Mouse (Mus musculus): Measurements from ENCODE around the gene Rpl22.

Gene Rpl22

DNA sequence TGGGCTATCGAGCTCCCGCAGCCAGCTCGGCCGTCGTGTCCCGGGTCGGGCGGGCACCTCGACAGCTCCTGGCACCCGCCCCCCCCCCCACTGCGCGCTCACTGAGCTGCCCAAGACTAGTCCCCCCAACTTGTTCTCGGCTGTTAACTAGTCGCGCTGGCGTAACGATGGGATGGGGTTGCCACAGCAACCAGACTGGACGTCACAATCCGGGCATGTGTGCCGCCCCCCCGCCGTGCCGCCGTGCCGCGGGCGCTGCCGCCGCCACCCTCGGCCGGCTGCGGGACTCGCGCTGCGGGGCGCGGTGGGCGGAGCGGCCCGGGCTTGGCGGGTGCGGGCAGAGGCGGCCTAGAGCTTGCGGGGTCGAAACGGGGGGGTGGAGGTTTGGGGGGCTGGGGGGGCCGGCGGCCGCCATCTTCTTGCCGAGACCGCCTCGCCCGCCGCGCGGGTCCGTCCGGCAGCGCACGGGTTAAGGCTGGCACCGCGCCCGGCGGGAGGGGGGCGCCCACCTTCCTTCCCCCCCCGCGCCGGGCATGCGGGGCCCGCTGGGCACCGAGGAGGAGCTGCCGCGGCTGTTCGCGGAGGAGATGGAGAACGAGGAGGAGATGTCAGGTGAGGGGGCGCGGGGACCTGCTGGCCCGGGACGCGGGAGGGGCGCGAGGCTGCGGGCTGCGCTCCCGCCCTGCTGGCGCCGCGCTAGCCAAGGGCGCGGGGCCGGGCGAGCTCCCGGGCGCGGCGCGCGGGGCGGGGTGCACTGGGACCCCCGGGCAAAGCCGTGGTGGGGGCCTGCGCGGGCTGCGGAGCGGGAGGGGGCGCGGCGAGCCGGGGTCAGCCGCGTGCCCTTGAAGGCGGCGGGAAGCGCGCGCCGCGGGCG lies 13.1 kb downstream of the Rpl22 start, which contains the start of gene Chd5:
Chd5 (plus strand) TSS at position 233 of the 874 bp plus-strand sequence.
- DNase-seq (ENCODE audit: low read depth, low spot score): no peak

DNA sequence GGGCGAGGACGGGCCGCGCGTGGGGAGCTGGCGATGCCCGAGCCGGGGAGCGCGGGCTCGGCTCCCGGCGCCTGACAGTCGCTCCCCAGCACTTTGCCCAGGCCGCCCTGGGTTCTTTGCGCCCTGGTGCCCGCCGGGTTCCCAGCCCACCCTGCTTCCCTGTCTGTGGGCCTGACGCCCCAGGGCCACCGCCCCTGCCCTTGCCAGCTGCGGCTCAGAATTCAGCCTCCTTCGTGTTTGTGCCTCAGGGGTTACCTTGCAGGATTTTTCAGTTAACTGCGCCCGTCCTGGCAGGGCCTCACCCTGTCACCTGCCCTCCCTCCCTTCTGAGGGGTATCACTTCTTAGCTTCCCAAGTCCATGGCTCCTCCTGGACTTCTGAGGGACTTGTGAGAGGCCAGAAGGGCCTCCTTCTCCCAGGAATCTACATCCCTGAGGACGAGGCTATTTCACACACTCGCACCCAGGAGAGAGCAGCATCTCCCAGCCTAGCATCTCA lies 13.8 kb downstream of the Rpl22 start:
- DNase-seq (ENCODE audit: low read depth, low spot score): no peak

DNA sequence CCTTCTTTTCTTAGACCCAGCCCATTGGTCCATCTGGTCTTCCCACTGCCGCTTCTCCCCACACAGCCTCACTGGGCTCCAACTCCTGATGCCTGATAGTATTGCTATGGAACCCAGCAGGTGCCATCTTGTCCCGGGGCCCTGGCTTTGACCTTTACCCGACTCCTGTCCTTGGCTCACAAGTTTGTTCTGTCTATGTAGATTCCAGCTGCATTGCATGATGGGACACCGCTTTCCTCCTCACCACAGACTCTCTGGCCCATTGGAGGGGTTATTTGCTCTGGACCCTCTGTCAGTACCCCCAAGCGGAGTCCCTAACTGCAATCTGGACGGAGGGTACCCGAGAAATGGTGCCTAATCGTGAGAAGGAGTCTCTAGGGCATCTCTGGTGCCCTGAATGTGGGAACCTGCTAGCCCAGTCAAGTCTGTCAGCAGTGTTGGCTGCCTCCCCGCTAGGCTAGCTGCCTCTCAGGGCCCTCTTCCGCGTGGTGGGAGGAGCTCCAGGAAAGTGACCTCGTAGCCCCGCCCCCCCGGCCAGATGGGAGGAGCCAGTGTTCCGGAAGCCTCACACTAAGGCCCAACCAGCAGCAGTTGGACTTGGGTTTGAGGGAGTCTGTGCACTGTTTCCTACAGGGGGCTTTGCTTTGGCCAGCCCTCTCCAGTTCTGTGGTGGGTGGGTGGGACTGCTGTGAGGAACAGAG lies 15.2 kb downstream of the Rpl22 start:
- DNase-seq (ENCODE audit: low read depth, low spot score): no peak

DNA sequence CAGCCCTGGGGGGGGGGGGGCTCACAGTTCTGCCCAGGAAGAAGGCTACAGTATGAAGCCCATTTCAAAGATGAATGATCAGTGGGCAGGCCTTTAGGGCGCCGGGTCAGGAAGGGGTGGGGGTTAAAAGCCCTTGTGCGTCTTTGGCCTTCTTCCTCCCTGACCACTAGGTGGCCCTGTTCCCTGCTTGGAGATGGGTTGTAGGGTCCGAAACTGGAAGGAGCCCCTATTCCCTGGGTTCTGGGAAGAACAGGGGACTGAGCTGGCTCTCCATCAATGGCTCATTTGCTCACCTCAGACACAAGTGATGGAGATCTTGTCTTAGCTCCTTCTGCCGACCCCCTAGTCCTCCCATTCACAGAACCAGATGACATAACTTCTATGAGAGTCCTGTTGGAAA lies 17.8 kb downstream of the Rpl22 start:
- DNase-seq (ENCODE audit: low read depth, low spot score): no peak

DNA sequence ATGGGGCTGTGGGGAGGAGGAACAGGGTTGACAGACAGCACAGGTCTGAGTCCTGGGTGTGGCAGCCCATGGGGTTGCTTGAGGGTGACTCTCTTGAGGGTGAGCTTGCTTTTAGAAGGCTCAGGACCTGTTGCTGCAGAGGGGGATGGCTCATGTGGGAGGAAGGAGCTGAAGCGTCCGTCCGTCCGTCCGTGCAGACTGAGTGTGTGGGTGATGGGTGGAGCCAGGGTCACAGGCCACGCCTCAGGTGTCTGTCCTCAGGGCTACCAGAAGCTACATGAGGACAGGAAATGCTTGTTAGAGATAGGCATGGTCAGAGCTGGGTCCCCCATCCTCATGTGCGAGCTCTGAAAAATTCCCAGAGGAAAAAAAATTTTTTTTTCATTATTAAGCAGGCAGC lies 19.1 kb downstream of the Rpl22 start:
- DNase-seq (ENCODE audit: low read depth, low spot score): no peak

DNA sequence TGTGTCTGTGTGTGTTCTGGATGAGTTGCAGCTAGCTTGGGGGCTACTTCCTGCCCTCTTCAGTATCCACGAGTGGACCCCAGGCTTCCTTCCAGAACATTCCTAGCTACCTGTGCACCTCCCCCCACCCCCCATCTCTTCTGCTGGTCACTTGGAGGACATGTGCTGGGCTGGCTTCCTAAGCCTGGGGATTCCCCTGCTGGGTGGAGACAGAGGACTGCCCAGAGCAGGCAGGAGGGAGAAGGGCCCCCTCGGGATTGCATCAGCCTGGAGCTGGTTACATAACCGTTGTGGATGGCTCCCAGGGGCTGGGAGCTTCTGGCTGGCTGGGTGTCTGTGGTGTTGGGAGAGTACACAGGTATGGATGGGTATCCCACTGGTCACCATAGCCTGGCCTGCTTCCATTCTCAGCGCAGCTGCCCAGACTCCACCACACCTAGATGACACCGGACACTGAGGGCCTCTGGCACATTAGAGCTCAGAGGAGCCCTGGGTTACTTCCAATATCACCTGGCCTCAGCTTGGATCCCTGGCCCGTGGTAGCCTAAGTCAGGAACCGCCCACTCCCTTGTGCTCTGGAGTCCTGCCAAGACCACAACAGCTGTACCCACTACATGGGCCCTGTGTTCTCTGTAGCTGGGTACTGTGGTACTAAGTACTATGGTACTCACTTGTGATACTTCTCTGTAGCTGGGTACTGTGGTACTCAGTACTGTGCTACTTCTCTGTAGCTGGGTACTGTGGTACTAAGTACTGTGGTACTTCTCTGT lies 19.8 kb downstream of the Rpl22 start:
- no peak for DNase-seq (ENCODE audit: low read depth, low spot score)

DNA sequence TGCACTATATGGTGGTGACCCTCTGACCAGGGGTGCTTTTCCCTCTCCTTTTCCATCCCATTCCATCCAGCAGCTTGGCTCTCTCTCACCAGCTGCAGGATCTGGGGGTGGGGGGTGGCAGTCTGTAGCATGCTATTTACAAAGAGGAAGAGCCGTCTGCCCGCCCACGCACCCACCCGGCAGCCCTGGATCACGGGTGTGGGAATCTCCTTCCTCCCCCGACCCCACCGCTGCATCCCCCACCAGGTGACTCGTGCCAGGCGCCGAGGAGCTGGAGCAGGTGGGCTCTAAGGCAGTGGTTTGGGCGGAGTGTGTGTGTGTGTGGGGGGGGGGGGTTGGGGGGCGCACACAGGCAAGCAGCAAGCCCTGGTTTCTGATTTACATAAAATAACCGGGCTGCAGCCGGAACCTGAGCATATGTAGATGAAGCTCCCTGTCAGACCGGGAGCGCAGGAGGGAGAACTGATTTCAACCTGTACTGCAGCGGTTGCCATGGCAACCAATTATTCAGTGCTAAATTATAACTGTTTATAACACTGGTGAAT lies 24.4 kb downstream of the Rpl22 start:
- peak; percentile 87 for DNase-seq (ENCODE audit: low read depth, low spot score)

DNA sequence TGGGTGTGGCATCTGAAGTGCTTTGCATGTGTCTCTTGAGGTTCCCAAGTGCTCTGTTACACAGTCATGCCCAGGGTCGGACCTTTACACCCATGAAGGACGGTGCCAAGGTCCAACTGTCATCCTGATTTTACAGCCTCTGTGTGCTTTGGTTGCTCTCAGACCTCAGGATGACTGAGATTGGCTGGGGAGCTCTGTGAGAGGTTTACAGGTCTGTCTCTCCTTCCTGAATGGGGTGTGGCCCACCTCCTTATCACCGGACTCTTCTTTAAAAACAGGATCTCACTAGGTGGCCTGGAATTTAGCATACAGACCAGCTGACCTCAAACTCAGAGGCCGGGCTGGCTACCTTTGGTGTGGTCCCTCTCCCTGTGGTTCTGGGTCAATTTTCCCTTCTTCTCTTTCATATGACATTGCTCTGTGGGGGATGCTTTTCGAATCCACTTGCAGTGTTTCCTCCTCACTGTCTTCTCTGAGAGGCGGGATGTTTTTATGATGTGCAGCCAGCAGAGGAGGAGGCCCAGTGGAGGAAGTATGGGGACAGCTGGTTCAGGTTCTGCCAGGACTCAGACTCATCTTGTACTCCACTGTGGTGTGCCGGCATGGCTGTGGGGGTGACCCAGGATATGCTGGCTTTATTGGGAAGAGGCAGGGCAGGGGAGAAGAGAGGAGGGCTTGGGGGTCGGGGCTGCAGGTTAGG lies 25.3 kb downstream of the Rpl22 start:
- no peak for DNase-seq (ENCODE audit: low read depth, low spot score)

DNA sequence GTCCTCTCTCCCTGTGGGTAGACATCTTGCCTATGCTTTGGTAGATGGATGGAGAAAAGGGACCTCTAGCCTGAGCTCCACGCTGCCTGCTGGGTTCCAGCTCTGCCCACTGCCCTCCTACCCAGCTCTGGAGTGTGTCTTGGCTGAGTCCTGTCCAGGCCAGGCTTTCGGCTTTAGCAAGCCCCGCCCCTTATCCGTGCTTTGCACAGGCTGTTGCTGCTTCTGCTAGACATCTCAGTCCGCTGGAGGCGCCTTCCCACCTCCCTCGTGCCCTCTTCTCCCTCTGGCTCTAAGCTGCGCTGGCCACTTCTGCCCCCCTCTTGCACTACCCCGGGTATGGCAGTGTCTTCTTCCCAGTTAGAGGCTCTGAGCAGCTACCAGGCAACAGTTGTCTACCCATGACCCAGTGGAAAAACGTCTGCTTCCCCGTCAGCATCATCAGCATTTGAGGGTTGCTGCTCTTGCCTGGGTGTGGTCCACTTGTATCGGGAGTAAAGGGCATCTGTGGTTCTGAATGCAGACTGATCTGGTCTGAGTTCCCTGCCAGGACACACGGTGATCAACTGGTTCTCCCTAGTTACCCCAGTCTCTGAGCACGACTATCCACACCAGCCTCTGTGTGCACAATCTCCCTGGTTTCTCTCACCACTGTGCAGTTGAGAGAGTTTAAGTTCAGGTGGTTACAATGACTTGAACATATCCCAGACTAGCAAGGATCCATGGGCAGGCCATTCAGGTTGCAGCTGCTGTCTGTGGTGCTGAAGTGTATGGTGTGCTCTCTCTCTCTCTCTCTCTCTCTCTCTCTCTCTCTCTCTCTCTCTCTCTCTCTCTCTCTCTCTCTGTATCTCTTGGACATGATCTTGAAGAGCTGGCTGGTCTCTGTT lies 26.1 kb downstream of the Rpl22 start:
- no peak for DNase-seq (ENCODE audit: low read depth, low spot score)

DNA sequence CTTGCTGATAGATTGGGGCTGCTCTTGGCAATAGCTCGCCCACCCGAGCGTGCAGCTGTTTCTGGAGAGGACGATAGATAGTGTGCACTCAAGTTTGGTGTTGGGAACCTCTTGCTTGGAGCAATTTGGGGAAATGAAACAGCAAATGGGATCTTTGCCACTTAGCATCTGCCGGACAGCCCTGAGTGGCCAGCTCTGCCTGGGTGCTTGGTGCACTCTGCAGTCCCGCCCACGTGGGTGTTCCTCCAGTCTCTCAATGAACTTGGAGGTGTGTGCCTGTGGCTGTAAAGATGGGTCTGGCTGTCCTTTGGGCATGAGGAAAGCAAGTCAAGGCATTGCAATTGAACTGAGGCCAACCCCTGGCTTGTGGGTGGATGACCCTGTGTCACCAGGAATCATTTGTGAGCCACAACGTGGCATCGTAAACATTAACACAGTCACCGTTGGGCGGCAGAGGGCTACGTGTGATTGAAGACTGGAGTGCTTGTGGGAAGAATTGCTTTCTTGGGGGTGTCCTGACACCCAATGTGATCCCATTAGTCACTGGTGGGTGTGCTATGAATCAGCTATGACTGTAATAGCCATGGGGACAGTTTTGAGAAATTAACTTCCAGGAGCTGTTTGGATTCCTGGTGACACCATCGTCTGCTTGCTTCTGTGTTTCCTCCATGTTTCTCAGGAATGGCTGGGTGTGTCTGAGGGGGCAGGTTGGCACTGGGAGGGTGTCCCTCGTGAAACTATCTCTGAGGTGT lies 28.5 kb downstream of the Rpl22 start:
- DNase-seq (ENCODE audit: low read depth, low spot score): no peak

DNA sequence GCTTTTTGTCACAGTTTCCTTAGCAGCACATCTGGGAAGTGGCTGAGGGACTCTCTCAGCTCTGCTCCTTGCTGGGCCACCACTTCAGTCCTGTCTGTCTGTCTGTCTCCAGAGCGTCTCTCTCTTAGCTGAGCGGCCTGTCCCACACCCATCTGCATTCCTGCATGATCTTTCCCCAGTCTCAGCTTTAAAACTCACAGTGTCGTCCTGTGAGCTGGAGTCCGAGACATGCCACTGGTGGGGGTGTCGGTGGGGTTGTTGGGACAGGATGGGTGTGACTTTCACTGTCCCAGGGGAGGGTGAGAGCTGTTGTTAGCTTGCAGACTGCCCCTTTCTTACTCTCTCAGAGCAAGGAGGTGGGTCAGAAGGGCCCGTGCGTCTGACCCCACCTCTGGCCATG lies 30.1 kb downstream of the Rpl22 start:
- no peak for DNase-seq (ENCODE audit: low read depth, low spot score)

DNA sequence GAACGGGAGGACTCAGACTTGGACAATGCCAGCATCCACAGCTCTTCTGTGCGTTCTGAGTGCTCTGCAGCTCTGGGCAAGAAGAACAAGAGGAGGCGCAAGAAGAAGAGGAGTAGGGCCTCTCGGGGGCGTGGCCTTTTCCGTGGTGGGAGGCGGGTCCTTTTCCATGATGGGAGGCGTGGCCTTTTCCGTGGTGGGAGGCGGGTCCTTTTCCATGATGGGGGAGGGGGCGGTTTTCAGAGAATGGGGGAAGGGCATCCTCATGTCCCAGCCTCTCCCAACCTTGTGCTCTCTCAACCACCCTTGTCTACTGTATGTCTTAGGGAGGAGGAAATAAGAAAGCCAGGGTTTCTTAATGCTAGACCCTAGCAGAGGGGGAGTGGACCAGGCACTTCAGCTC lies 34.2 kb downstream of the Rpl22 start:
- no peak for DNase-seq (ENCODE audit: low read depth, low spot score)

DNA sequence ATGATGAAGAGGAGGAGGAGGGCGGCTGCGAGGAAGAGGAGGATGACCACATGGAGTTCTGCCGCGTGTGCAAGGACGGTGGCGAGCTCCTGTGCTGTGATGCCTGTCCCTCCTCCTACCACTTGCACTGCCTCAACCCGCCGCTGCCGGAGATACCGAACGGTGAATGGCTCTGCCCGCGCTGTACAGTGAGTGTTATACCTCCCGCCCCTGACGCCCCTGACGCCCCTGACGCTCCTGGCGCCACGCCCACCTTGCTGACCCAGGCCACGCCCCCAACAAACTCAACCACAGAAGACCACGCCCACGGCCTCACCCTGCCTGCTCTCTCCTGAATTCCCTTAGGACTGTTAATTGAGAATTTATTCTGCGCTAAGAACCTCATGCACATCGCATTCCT lies 35.3 kb downstream of the Rpl22 start:
- DNase-seq (ENCODE audit: low read depth, low spot score): no peak

DNA sequence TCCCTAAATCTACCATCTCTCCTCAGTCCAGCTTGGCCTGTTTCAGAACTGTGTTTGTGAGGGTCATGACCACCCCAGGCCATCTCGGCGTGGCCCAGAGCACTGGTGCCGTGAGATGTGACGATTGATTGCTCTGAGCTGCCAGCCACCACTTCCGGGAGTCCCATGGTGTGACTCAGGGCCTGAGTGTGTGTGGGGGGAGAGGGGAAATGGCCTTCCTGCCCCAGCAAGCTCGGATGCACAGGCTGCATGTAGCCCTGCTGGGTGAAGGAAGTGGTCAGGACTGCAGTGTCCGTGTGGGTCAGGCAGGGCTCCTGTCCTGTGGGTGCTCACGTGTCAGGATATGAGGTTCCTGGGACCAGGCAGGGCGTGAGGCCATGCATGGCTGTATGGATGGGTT lies 36.6 kb downstream of the Rpl22 start:
- no peak for DNase-seq (ENCODE audit: low read depth, low spot score)

DNA sequence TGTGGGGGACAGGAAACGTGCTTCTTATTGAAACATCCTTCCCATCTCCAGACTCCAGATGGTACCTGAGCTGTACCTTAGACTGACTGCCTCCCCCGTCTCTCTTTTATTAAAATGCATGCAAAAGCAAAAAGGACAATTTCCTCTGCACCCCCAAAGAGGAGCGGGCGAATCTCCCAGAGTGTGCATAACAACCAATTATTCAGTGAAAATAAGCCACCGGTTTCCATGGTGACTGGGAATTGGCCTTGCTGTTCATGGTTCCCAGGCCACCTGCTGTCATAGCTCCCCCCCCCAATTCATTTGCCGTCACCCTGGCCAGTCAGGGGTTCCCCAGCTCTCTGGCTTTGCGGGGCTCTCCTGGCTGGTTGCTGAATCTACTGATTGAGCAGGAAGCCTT lies 39.7 kb downstream of the Rpl22 start:
- DNase-seq (ENCODE audit: low read depth, low spot score): no peak

DNA sequence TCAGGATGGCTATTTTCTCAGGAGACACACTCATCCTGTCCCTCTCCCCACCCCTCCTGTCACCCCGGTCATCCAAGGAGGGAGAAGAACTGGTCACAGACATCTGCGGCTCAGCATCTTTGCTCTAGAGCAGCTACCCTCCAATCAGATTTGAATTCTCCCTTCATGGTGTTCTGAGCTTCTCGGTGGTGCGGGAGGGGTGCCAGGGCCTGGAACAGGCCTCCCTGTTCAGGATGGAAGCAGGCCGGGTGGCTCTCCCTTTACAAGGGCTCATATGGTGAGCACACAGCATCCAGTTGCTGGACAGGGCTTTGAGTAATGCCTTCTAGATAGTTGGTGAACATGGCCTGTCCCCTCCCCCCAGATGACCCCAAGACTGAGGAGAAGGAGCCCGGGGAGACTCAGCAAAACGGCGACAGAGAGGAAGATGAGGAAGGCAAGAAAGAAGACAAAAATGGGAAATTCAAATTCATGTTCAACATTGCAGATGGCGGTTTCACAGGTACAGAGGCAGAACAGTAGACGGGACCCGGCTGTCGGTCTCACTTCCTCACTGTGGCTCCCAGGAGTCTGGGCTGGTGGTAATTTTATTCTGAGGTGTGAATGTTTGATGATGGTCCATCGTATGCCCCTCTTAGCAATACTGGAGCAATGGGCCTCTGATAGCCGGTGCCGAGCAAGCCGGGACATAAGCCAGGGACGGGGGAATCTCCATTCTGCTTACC lies 57.1 kb downstream of the Rpl22 start:
- no peak for DNase-seq (ENCODE audit: low read depth, low spot score)
